Mouse (Mus musculus): ENCODE data around the gene Avil.

Gene Avil

GRCm38 (mm10) chr10:126981746-126982145 is 18.8 kb upstream of the Avil start:
- DNase-seq = no peak

GRCm38 (mm10) chr10:126983193-126983725 is 17.2 kb upstream of the Avil start:
- DNase-seq = no peak

GRCm38 (mm10) chr10:126984189-126985004 is 16.1 kb upstream of the Avil start:
- peak; percentile 67 for DNase-seq

- no peak for DNase-seq
These were observed 15.4 kb upstream of the Avil start for GRCm38 (mm10) chr10:126985127-126985526.

GRCm38 (mm10) chr10:126985579-126985978 is 14.9 kb upstream of the Avil start:
- no peak for DNase-seq

GRCm38 (mm10) chr10:126986541-126986961 is 14.0 kb upstream of the Avil start:
- peak; percentile 94 for DNase-seq

- no peak for DNase-seq
These were observed 13.1 kb upstream of the Avil start for GRCm38 (mm10) chr10:126987183-126988118.

GRCm38 (mm10) chr10:126988513-126989165 is 11.9 kb upstream of the Avil start:
- DNase-seq = no peak

- DNase-seq = peak; percentile 89
These were observed 10.0 kb upstream of the Avil start for GRCm38 (mm10) chr10:126990313-126991056.

GRCm38 (mm10) chr10:126991676-126992075 is 8.8 kb upstream of the Avil start:
- no peak for DNase-seq

GRCm38 (mm10) chr10:126993621-126994020 is 6.9 kb upstream of the Avil start:
- DNase-seq = no peak

- DNase-seq = peak; percentile 37
These were observed 3.0 kb upstream of the Avil start for GRCm38 (mm10) chr10:126997340-126998113.

- no peak for DNase-seq
These were observed 788 bp downstream of the Avil start for GRCm38 (mm10) chr10:127001297-127001696.

GRCm38 (mm10) chr10:127002056-127002455 is 1.5 kb downstream of the Avil start:
- no peak for DNase-seq

GRCm38 (mm10) chr10:127002765-127003164 is 2.3 kb downstream of the Avil start:
- DNase-seq = no peak

- no peak for DNase-seq
These were observed 2.8 kb downstream of the Avil start for GRCm38 (mm10) chr10:127003334-127003733.

- DNase-seq = no peak
These were observed 3.3 kb downstream of the Avil start for GRCm38 (mm10) chr10:127003806-127004205.

GRCm38 (mm10) chr10:127016488-127016887 is 16.0 kb downstream of the Avil start:
- DNase-seq = peak; percentile 64

- no peak for DNase-seq
These were observed 16.6 kb downstream of the Avil start for GRCm38 (mm10) chr10:127017071-127017470.

GRCm38 (mm10) chr10:127018422-127018821 is 17.9 kb downstream of the Avil start:
- no peak for DNase-seq
